Mouse (Mus musculus): Measurements from ENCODE around the gene Ascl2.

GRCm38 (mm10) chr7:142918641-142919628 lies 50.1 kb downstream of the Ascl2 start:
- no peak for TF ChIP-seq POLR2A (IDR thresholded peaks at IDR 0.05; ENCODE audit: borderline replicate concordance, extremely low read depth, low read depth, low read length)
- peak; percentile 100 for TF ChIP-seq CTCF (IDR thresholded peaks at IDR 0.05; ENCODE audit: insufficient read depth, low read length)

Data from lung, adult 2 months (tissue).